In genomic region chr13:9426779-9427178, GRCm38 (mm10) we compare ENCODE assay signal across 12 mouse cellular contexts.
DNase-seq lines count a peak whose midpoint lies in the region; ATAC-seq and TF ChIP-seq lines count a peak whose summit lies in the region.
"Had no signal": no experiment of that assay in that cellular context is flagged by ENCODE, and none has a peak within 500 bp of the region (broad histone marks: within the 10 kb centered on the region; RNA-seq: fewer than 3 reads in every experiment).

No protein-coding gene starts in this region.

- H3K9me3 ChIP-seq in intestine, embryonic 15.5 days, result no peaks in the 10 kb centered on the region
- H3K9me3 ChIP-seq: embryonic facial prominence, embryonic 12.5 days had no signal

- H3K27ac ChIP-seq in gastrocnemius, adult 2 months, result no peak overlapping the region
- H3K27ac ChIP-seq in intestine, embryonic 15.5 days, result no peak overlapping the region
- H3K27ac ChIP-seq: embryonic facial prominence, embryonic 12.5 days; forebrain, embryonic 10.5 days; neural tube, embryonic 13.5 days had no signal

- H3K9ac ChIP-seq in intestine, embryonic 15.5 days, result no peak overlapping the region
- H3K9ac ChIP-seq: embryonic facial prominence, embryonic 12.5 days; neural tube, embryonic 13.5 days had no signal

- no peaks in the 10 kb centered on the region for H3K36me3 ChIP-seq in intestine, embryonic 15.5 days
- H3K36me3 ChIP-seq: embryonic facial prominence, embryonic 12.5 days; forebrain, embryonic 10.5 days; neural tube, embryonic 13.5 days had no signal

- intact Hi-C loops in gastrocnemius, adult 2 months (cut with DNase I), result no loop called here
- intact Hi-C loops in gastrocnemius, postnatal 14 days (cut with DNase I; ENCODE audit: low total_unique reads), result no loop called here
- intact Hi-C loops in heart, postnatal 36 days (cut with DNase I), result no loop called here

- no peak overlapping the region for H3K4me3 ChIP-seq in gastrocnemius, adult 2 months
- no peak overlapping the region for H3K4me3 ChIP-seq in intestine, embryonic 15.5 days (replicated peaks)
- H3K4me3 ChIP-seq: embryonic facial prominence, embryonic 12.5 days; forebrain, embryonic 10.5 days; neural tube, embryonic 13.5 days had no signal

- H3K4me1 ChIP-seq in intestine, embryonic 15.5 days (replicated peaks), result no peaks in the 10 kb centered on the region
- H3K4me1 ChIP-seq: embryonic facial prominence, embryonic 12.5 days; forebrain, embryonic 10.5 days; neural tube, embryonic 13.5 days had no signal

- WGBS in intestine, embryonic 15.5 days, result 68% methylated on average over 4 of the region's 4 CpGs

- ATAC-seq in intestine, embryonic 15.5 days, result no peak

- TF ChIP-seq CTCF in gastrocnemius, adult 2 months (IDR thresholded peaks at IDR 0.05), result peak; percentile 18; the same call in 1 of the 2 replicates

- H3K4me2 ChIP-seq in intestine, embryonic 15.5 days (replicated peaks), result no peak overlapping the region
- H3K4me2 ChIP-seq: embryonic facial prominence, embryonic 12.5 days; neural tube, embryonic 13.5 days had no signal

- no peaks in the 10 kb centered on the region for H3K27me3 ChIP-seq in intestine, embryonic 15.5 days (replicated peaks)
- H3K27me3 ChIP-seq: embryonic facial prominence, embryonic 12.5 days; neural tube, embryonic 13.5 days had no signal

- no peak for DNase-seq in gastrocnemius, adult 2 months
- no peak for DNase-seq in gastrocnemius, postnatal 14 days
- DNase-seq in kidney, postnatal 10 days, result peak; percentile 26
- no peak for DNase-seq in kidney, postnatal 4 days
- peak; percentile 34 to 45 for DNase-seq in heart, postnatal 36 days
- peak; percentile 15 for DNase-seq in lung, postnatal 14 days
- no peak for DNase-seq in right cerebral cortex, postnatal 10 days (ENCODE audit: low spot score in 2 of 2)
- DNase-seq: adrenal gland, adult 8-10 months had no signal

Comparison
In these comparisons a context has a peak if more than half of its experiments do, and no peak if none do; other contexts are left out.
1. DNase-seq: peak in kidney, postnatal 10 days (single experiment), heart, postnatal 36 days (2 of 2) and lung, postnatal 14 days (single experiment); none in gastrocnemius, adult 2 months (single experiment), gastrocnemius, postnatal 14 days (single experiment), kidney, postnatal 4 days (0 of 2) and right cerebral cortex, postnatal 10 days (0 of 2).